Comparison of ENCODE assay signal across 8 mouse cellular contexts in the genomic region with DNA sequence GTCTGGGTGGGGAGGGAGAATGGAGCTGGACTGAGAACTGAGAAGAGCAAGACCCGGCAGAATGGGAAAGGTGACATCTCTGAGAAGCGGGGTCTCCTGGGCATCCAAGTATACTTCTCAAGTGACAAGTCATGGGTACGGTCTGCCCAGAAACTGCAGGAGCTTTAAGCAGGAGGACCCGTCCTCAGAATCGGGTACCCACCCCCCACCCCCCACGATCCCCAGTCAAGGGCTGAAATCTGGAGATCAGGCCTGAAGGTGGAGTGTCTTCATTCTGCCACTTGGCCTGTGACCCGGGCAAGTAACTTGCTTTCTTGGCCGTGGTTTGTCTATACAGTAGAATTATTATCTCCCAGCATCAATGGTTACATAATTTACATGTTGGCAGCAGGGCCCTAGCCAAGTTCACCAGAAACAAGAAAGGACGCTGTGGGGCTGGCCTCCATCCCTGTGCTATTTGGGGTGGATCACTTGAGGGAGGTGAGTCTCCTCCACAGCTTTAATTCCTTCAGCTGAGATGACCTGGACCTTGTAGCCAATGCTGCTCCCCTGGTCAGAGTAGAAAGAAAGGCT. TPM values are rescaled to one million over a fixed set of nuclear protein-coding genes. Genes with fewer than 3 reads are reported as not detected.
DNase-seq lines count a peak whose midpoint lies in the region; ATAC-seq and TF ChIP-seq lines count a peak whose summit lies in the region.

No protein-coding gene starts in this region.

- no peak for TF ChIP-seq RAD21 in MEL (IDR thresholded peaks at IDR 0.05; ENCODE audit: low read depth, low read length)

- no peak for DNase-seq in kidney, postnatal 10 days
- peak; percentile 53 for DNase-seq in MEL (ENCODE audit: low read depth, low spot score)
- no peak for DNase-seq in limb, embryonic 14.5 days (ENCODE audit: low spot score)
- no peak for DNase-seq in embryo, embryonic 9.5 days (ENCODE audit: extremely low spot score)
- no peak for DNase-seq in layer of hippocampus, adult 9-11 months
- no peak for DNase-seq in thymus, postnatal 36 days

- ATAC-seq in kidney, embryonic 14.5 days (ENCODE audit: low FRiP score, low TSS enrichment), result 0 out of 2 replicates have a peak, but pooled peaks have one; percentile 5
- ATAC-seq in embryonic facial prominence, embryonic 15.5 days (ENCODE audit: insufficient number of reproducible peaks, low FRiP score, low TSS enrichment, low read depth), result no peak
- ATAC-seq in limb, embryonic 14.5 days (ENCODE audit: low FRiP score, low read depth), result 0 out of 2 replicates have a peak, but pooled peaks have one; percentile 7

- no peak overlapping the region for H3K27ac ChIP-seq in kidney, embryonic 14.5 days (ENCODE audit: low read depth, low read length)
- no peak overlapping the region for H3K27ac ChIP-seq in MEL (ENCODE audit: control insufficient read depth, low read depth, low read length)
- no peak overlapping the region for H3K27ac ChIP-seq in embryonic facial prominence, embryonic 15.5 days (replicated peaks)
- no peak overlapping the region for H3K27ac ChIP-seq in limb, embryonic 14.5 days (replicated peaks; ENCODE audit: low read depth, low read length)

- no peaks in the 10 kb centered on the region; the same call in 1 of the 2 replicates for H3K27me3 ChIP-seq in kidney, embryonic 14.5 days (ENCODE audit: control insufficient read depth, insufficient read depth, low read length)
- H3K27me3 ChIP-seq in MEL (ENCODE audit: control insufficient read depth in 1 of 2, insufficient read depth in 2 of 2, low read length in 2 of 2), result no peaks in the 10 kb centered on the region
- H3K27me3 ChIP-seq in embryonic facial prominence, embryonic 15.5 days, result peaks cover 51% of the 10 kb centered on the region
- H3K27me3 ChIP-seq in limb, embryonic 14.5 days (ENCODE audit: control insufficient read depth, insufficient read depth, low read length), result peaks cover 42% of the 10 kb centered on the region

- no peaks in the 10 kb centered on the region for H3K9me3 ChIP-seq in kidney, embryonic 14.5 days (ENCODE audit: control insufficient read depth, low read length)
- H3K9me3 ChIP-seq in MEL (replicated peaks; ENCODE audit: insufficient read depth, low read length), result no peaks in the 10 kb centered on the region
- H3K9me3 ChIP-seq in embryonic facial prominence, embryonic 15.5 days (replicated peaks), result no peaks in the 10 kb centered on the region
- no peaks in the 10 kb centered on the region for H3K9me3 ChIP-seq in limb, embryonic 14.5 days (ENCODE audit: control insufficient read depth, low read length)

- H3K79me2 ChIP-seq in MEL (ENCODE audit: control insufficient read depth, insufficient read depth, low read length, poor library complexity), result no peaks in the 10 kb centered on the region; the same call in 1 of the 2 replicates

- H3K36me3 ChIP-seq in kidney, embryonic 14.5 days (ENCODE audit: control insufficient read depth, insufficient read depth, low read length), result no peaks in the 10 kb centered on the region
- peaks cover 0 to 9% of the 10 kb centered on the region in 2 experiments; a peak in 2 of 4 replicates for H3K36me3 ChIP-seq in MEL (ENCODE audit: control insufficient read depth in 1 of 2, insufficient read depth in 2 of 2, low read length in 2 of 2)
- H3K36me3 ChIP-seq in embryonic facial prominence, embryonic 15.5 days, result no peaks in the 10 kb centered on the region
- no peaks in the 10 kb centered on the region for H3K36me3 ChIP-seq in limb, embryonic 14.5 days (ENCODE audit: control insufficient read depth, insufficient read depth, low read length)

- H3K9ac ChIP-seq in kidney, embryonic 14.5 days (ENCODE audit: low read depth, low read length), result peak overlapping the region; percentile 73
- peak overlapping the region; percentile 84 for H3K9ac ChIP-seq in MEL (ENCODE audit: control insufficient read depth, low read depth, low read length, poor library complexity, severe bottlenecking)
- H3K9ac ChIP-seq in embryonic facial prominence, embryonic 15.5 days, result peak overlapping the region; percentile 43
- H3K9ac ChIP-seq in limb, embryonic 14.5 days (ENCODE audit: low read depth, low read length, severe bottlenecking), result peak overlapping the region; percentile 65

- TF ChIP-seq CTCF in MEL (IDR thresholded peaks at IDR 0.05 in 2 of 3, conservative IDR thresholded peaks at IDR 0.05 in 1 of 3; ENCODE audit: control insufficient read depth in 1 of 3, insufficient read depth in 1 of 3, low read depth in 2 of 3, low read length in 3 of 3, poor library complexity in 1 of 3, severe bottlenecking in 1 of 3), result no peak

- TF ChIP-seq EP300 in MEL (IDR thresholded peaks at IDR 0.05; ENCODE audit: low read depth in 1 of 2, low read length in 2 of 2), result no peak

- peak overlapping the region; percentile 73 for H3K4me3 ChIP-seq in kidney, embryonic 14.5 days (ENCODE audit: low read length)
- H3K4me3 ChIP-seq in MEL (ENCODE audit: control insufficient read depth in 1 of 2, insufficient read depth in 1 of 2, low read depth in 2 of 2, low read length in 2 of 2), result peak overlapping the region; percentile 69 to 78
- H3K4me3 ChIP-seq in embryonic facial prominence, embryonic 15.5 days (replicated peaks), result peak overlapping the region; percentile 62
- peak overlapping the region; percentile 65 for H3K4me3 ChIP-seq in limb, embryonic 14.5 days (replicated peaks; ENCODE audit: low read length)

- no peak for TF ChIP-seq POLR2A in MEL (IDR thresholded peaks at IDR 0.05; ENCODE audit: control insufficient read depth in 1 of 2, insufficient read depth in 1 of 2, low read depth in 1 of 2, low read length in 2 of 2, poor library complexity in 1 of 2)
- no peak for TF ChIP-seq POLR2A in limb, embryonic 14.5 days (IDR thresholded peaks at IDR 0.05; ENCODE audit: borderline replicate concordance, extremely low read depth, insufficient read depth, insufficient read length)

- peak overlapping the region; percentile 95 for H3K4me2 ChIP-seq in kidney, embryonic 14.5 days (replicated peaks; ENCODE audit: low read depth, low read length)
- peak overlapping the region; percentile 95 for H3K4me2 ChIP-seq in embryonic facial prominence, embryonic 15.5 days (replicated peaks)
- peak overlapping the region; percentile 87 for H3K4me2 ChIP-seq in limb, embryonic 14.5 days (replicated peaks; ENCODE audit: low read depth, low read length, severe bottlenecking)

- peaks cover 16% of the 10 kb centered on the region; the same call in 1 of the 2 replicates for H3K4me1 ChIP-seq in kidney, embryonic 14.5 days (ENCODE audit: control insufficient read depth, insufficient read depth, low read length)
- H3K4me1 ChIP-seq in MEL (ENCODE audit: control insufficient read depth in 1 of 2, insufficient read depth in 2 of 2, low read length in 2 of 2), result peaks cover 0 to 11% of the 10 kb centered on the region in 2 experiments; a peak in 3 of 4 replicates
- H3K4me1 ChIP-seq in embryonic facial prominence, embryonic 15.5 days, result peaks cover 27% of the 10 kb centered on the region
- H3K4me1 ChIP-seq in limb, embryonic 14.5 days (ENCODE audit: control insufficient read depth, insufficient read depth, low read length), result peaks cover 2% of the 10 kb centered on the region; the same call in 1 of the 2 replicates

- WGBS in kidney, embryonic 14.5 days, result 5% methylated on average over 9 of the region's 9 CpGs
- WGBS in embryonic facial prominence, embryonic 15.5 days, result 5% methylated on average over 9 of the region's 9 CpGs
- 4% methylated on average over 9 of the region's 9 CpGs for WGBS in limb, embryonic 14.5 days

TF ChIP-seq in MEL, 35 proteins besides CTCF, POLR2A, EP300 and RAD21:
- no peak for TF ChIP-seq MEF2A (IDR thresholded peaks at IDR 0.05; ENCODE audit: extremely low read depth, insufficient replicate concordance, low read depth, low read length, poor library complexity, severe bottlenecking)
- TF ChIP-seq GABPA (IDR thresholded peaks at IDR 0.05; ENCODE audit: low read depth, low read length), result no peak
- peak; percentile 29; the same call in 1 of the 2 replicates for TF ChIP-seq TBP (IDR thresholded peaks at IDR 0.05; ENCODE audit: low read depth, low read length)
- 0 out of 2 replicates have a peak, but pooled peaks have one; percentile 11 for TF ChIP-seq MXI1 (IDR thresholded peaks at IDR 0.05; ENCODE audit: low read depth, low read length)

RNA-seq across cellular contexts. Expression of gene Neurod2, which starts 34.3 kb away (rescaled TPM):
- polyA plus RNA-seq in kidney, embryonic 14.5 days (2014; fragmentation: Nextera tagmentation; extraction: Ambion mirVana), result not detected in 2 replicates
- not detected in 2 replicates for total RNA-seq in MEL (2012; rRNA removed)
- not detected for polyA plus RNA-seq in MEL (2012; ENCODE audit: insufficient read depth in 1 of 2, insufficient read length in 2 of 2, low read depth in 1 of 2, low replicate concordance in 2 of 2, missing spikeins in 1 of 2)
- 0.09 TPM in 1 of 2 replicates, not detected in the other for polyA plus RNA-seq in embryonic facial prominence, embryonic 15.5 days (2015; fragmentation: Nextera tagmentation; extraction: Ambion mirVana)
- polyA plus RNA-seq in limb, embryonic 14.5 days (2012; rRNA removed), result 0.14 and 0.52 TPM in 2 replicates
- polyA plus RNA-seq in limb, embryonic 14.5 days (2014; fragmentation: Nextera tagmentation; extraction: Ambion mirVana), result not detected in 2 replicates

RNA-seq across cellular contexts. Expression of gene Ppp1r1b, which starts 53.1 kb away (rescaled TPM):
- polyA plus RNA-seq in kidney, embryonic 14.5 days (2014; fragmentation: Nextera tagmentation; extraction: Ambion mirVana), result 0.87 and 1.7 TPM in 2 replicates
- total RNA-seq in MEL (2012; rRNA removed), result 25.4 and 35.2 TPM in 2 replicates
- polyA plus RNA-seq in MEL (2012; ENCODE audit: insufficient read depth in 1 of 2, insufficient read length in 2 of 2, low read depth in 1 of 2, low replicate concordance in 2 of 2, missing spikeins in 1 of 2), result 100 to 1,000 TPM in 1 of 2 experiments, not detected in 1; 114 TPM
- 3.8 and 7.0 TPM in 2 replicates for polyA plus RNA-seq in embryonic facial prominence, embryonic 15.5 days (2015; fragmentation: Nextera tagmentation; extraction: Ambion mirVana)
- polyA plus RNA-seq in limb, embryonic 14.5 days (2012; rRNA removed), result 3.5 and 3.6 TPM in 2 replicates
- 2.9 and 3.6 TPM in 2 replicates for polyA plus RNA-seq in limb, embryonic 14.5 days (2014; fragmentation: Nextera tagmentation; extraction: Ambion mirVana)
